Mouse (Mus musculus) G1E (cell line): ENCODE results near the gene Rab26. TPM values are rescaled to one million over a fixed set of nuclear protein-coding genes. Genes with fewer than 3 reads are reported as not detected.

ENCODE experiments used
- ATAC-seq: 2 replicates; pipeline ENCODE4 v1.8.0; 2016; ENCODE audit warnings: mild to moderate bottlenecking; ENCODE audit not compliant: insufficient number of reproducible peaks, poor library complexity, low FRiP score, severe bottlenecking; ENCODE audit errors: extremely low read depth
- DNase-seq: peaks from one replicate; pipeline ENCODE4 v3.0.0; 2012; ENCODE audit warnings: low spot score
- H3K27me3 ChIP-seq: 2 replicates; pipeline ENCODE4 v1.6.1; 2012; ENCODE audit warnings: mild to moderate bottlenecking, low read length, inconsistent platforms; ENCODE audit not compliant: insufficient read depth
- H3K36me3 ChIP-seq: replicated peaks from 2 replicates; pipeline ENCODE3; 2012; ENCODE audit warnings: mild to moderate bottlenecking, inconsistent platforms
- H3K4me1 ChIP-seq: 2 replicates; pipeline ENCODE4 v1.6.1; 2012; ENCODE audit warnings: low read depth, low read length, inconsistent platforms, mixed read lengths; ENCODE audit not compliant: insufficient read depth
- H3K4me3 ChIP-seq: 2 replicates; pipeline ENCODE4 v1.5.1; 2012; ENCODE audit warnings: low read depth, mild to moderate bottlenecking, inconsistent platforms, low read length, moderate library complexity, mixed read lengths
- H3K9me3 ChIP-seq: replicated peaks from 2 replicates; pipeline ENCODE4 v1.6.1; 2012; ENCODE audit warnings: inconsistent platforms
- CTCF ChIP-seq: IDR thresholded peaks from 2 replicates; pipeline ENCODE4 v1.5.1; 2012; ENCODE audit warnings: low read depth, low read length, inconsistent platforms, mixed read lengths
- GATA1 ChIP-seq: IDR thresholded peaks from 2 replicates; pipeline ENCODE4 v1.6.1; 2012; ENCODE audit warnings: borderline replicate concordance, low read length, inconsistent platforms, mixed read lengths
- GATA2 ChIP-seq: IDR thresholded peaks from 2 replicates; pipeline ENCODE4 v1.6.1; 2012; ENCODE audit warnings: low read depth, low read length, inconsistent platforms, borderline replicate concordance
- POLR2AphosphoS5 ChIP-seq: IDR thresholded peaks from 2 replicates; pipeline ENCODE4 v1.6.1; 2012; ENCODE audit warnings: low read depth, low read length, inconsistent platforms; ENCODE audit not compliant: insufficient replicate concordance
- TAL1 ChIP-seq: conservative IDR thresholded peaks from 2 replicates; pipeline ENCODE4 v1.6.1; 2012; ENCODE audit warnings: low read depth, low read length, inconsistent platforms, mixed read lengths
- polyA plus RNA-seq: library from polyadenylated mRNA; stranded (reverse); fragments of >175 nt; gene quantifications from 2 replicates; pipeline ENCODE4 v1.2.3, GENCODE M21; 2012
- total RNA-seq, 2 experiments: library from RNA; stranded (forward) in 1 of 2; stranded (reverse) in 1 of 2; fragments of 200-1000 nt in 1 of 2; fragments of >200 nt in 1 of 2; fragmentation: Nextera tagmentation in 1 of 2; gene quantifications; 2 replicates each; pipeline ENCODE4 v1.2.3; 2014 to 2017

Gene Rab26
- total and polyA plus RNA-seq, 3 experiments: 0.26 to 0.49 TPM; not detected in 1

- Histone ChIP-seq H3K4me1 (peaks cover 28% of the 10 kb centered on the region), H3K36me3 (peaks cover 12% of the 10 kb centered on the region), H3K4me3 (peak within 1 kb of the TSS; percentile 87), H3K9me3 (no peaks in the 10 kb centered on the region), H3K27me3 (peaks cover 2% of the 10 kb centered on the region)
- peak; percentile 96 for DNase-seq
- TF ChIP-seq CTCF: no peak
- no peak for TF ChIP-seq GATA1
- no peak for TF ChIP-seq TAL1
- no peak for TF ChIP-seq POLR2AphosphoS5
- TF ChIP-seq GATA2: no peak
- ATAC-seq: peak; percentile 94
Observed at GRCm38 (mm10) chr17:24549618-24550415, 15.8 kb upstream of the Rab26 start, which contains the start of gene Pkd1. Gene Pkd1 (plus strand): TSS chr17:24549834.

GRCm38 (mm10) chr17:24548921-24549617 is 15.1 kb upstream of the Rab26 start:
- DNase-seq: no peak
- TF ChIP-seq GATA1 (no peak), POLR2AphosphoS5 (no peak), TAL1 (no peak), CTCF (no peak), GATA2 (no peak)
- H3K36me3 ChIP-seq: peaks cover 9% of the 10 kb centered on the region

GRCm38 (mm10) chr17:24548435-24548834 is 14.4 kb upstream of the Rab26 start:
- Histone ChIP-seq H3K36me3 (peaks cover 9% of the 10 kb centered on the region), H3K9me3 (no peaks in the 10 kb centered on the region), H3K4me1 (peaks cover 33% of the 10 kb centered on the region), H3K27me3 (peaks cover 7% of the 10 kb centered on the region), H3K4me3 (peak overlapping the region; percentile 87)
- ATAC-seq: no peak
- TF ChIP-seq GATA1 (no peak), GATA2 (no peak), TAL1 (no peak), POLR2AphosphoS5 (no peak), CTCF (no peak)
- no peak for DNase-seq

More at GRCm38 (mm10) chr17:24548921-24549617, 15.1 kb upstream of the Rab26 start:
- peaks cover 7% of the 10 kb centered on the region for H3K27me3 ChIP-seq
- H3K4me1 ChIP-seq: peaks cover 33% of the 10 kb centered on the region
- H3K9me3 ChIP-seq: no peaks in the 10 kb centered on the region
- peak overlapping the region; percentile 87 for H3K4me3 ChIP-seq
- ATAC-seq: no peak

- TF ChIP-seq CTCF (no peak), GATA2 (no peak), TAL1 (no peak), GATA1 (no peak), POLR2AphosphoS5 (no peak)
- DNase-seq (no peak), ATAC-seq (no peak)
- H3K36me3 ChIP-seq: no peaks in the 10 kb centered on the region
- H3K27me3 ChIP-seq: peaks cover 7% of the 10 kb centered on the region
- H3K4me3 ChIP-seq: no peak overlapping the region
- no peaks in the 10 kb centered on the region for H3K9me3 ChIP-seq
- H3K4me1 ChIP-seq: peaks cover 33% of the 10 kb centered on the region
Observed at GRCm38 (mm10) chr17:24546234-24546633, 12.2 kb upstream of the Rab26 start.

GRCm38 (mm10) chr17:24545247-24545646 is 11.2 kb upstream of the Rab26 start:
- DNase-seq (no peak), ATAC-seq (no peak)
- Histone ChIP-seq H3K4me1 (peaks cover 24% of the 10 kb centered on the region), H3K4me3 (no peak overlapping the region), H3K9me3 (no peaks in the 10 kb centered on the region), H3K27me3 (peaks cover 7% of the 10 kb centered on the region), H3K36me3 (no peaks in the 10 kb centered on the region)
- no peak for TF ChIP-seq GATA2
- no peak for TF ChIP-seq POLR2AphosphoS5
- TF ChIP-seq GATA1: no peak
- no peak for TF ChIP-seq TAL1
- no peak for TF ChIP-seq CTCF

GRCm38 (mm10) chr17:24544613-24545012 is 10.6 kb upstream of the Rab26 start:
- Histone ChIP-seq H3K9me3 (no peaks in the 10 kb centered on the region), H3K27me3 (peaks cover 7% of the 10 kb centered on the region), H3K4me3 (peak overlapping the region; percentile 42; the same call in 1 of the 2 replicates), H3K4me1 (peaks cover 22% of the 10 kb centered on the region), H3K36me3 (no peaks in the 10 kb centered on the region)
- TF ChIP-seq CTCF: no peak
- TF ChIP-seq POLR2AphosphoS5: no peak
- TF ChIP-seq TAL1: no peak
- TF ChIP-seq GATA1: no peak
- no peak for TF ChIP-seq GATA2
- DNase-seq: no peak
- no peak for ATAC-seq
